Mouse (Mus musculus): ENCODE measurements around the gene Efcab6.

DNA sequence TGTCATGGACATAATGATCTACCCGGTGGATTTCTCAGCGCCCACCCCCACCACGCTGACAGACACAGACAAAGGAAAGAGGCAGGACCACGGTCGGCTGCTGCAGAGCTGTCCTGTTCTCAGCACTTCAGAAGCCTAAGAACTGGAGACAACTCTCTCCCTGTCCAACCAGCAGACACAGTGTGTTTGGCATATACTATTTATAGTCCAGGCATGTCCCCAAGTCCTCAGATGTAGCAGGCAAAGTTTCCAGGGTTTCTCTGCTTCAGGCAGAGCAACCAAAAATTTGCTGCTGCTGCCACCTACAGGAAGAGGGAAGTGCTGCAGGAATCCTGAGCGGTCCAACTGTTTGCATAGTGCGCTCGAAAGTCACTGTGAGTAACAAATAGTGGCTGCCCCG, 11.3 kb downstream of the Efcab6 start:
- no peak for TF ChIP-seq POLR2A (IDR thresholded peaks at IDR 0.05; ENCODE audit: low read depth, low read length)
- peak; percentile 72; the same call in 1 of the 2 replicates for TF ChIP-seq CTCF (IDR thresholded peaks at IDR 0.05; ENCODE audit: extremely low read depth, insufficient read length, insufficient replicate concordance, low read depth, low read length)
